ENCODE assay signal across 10 mouse cellular contexts in genomic region chr11:102963855-102964546, GRCm38 (mm10). TPM values are rescaled to one million over a fixed set of nuclear protein-coding genes. Genes with fewer than 3 reads are reported as not detected.
DNase-seq lines count a peak whose midpoint lies in the region; ATAC-seq lines count a peak whose summit lies in the region.
"Had no signal": no experiment of that assay in that cellular context is flagged by ENCODE, and none has a peak within 500 bp of the region (broad histone marks: within the 10 kb centered on the region; RNA-seq: fewer than 3 reads in every experiment).

No protein-coding gene starts in this region.

- H3K9me3 ChIP-seq in heart, embryonic 13.5 days: no peaks in the 10 kb centered on the region
- H3K9me3 ChIP-seq in hindbrain, embryonic 16.5 days (ENCODE audit: control insufficient read depth, low read length): no peaks in the 10 kb centered on the region
- no peaks in the 10 kb centered on the region for H3K9me3 ChIP-seq in midbrain, embryonic 16.5 days (replicated peaks; ENCODE audit: control insufficient read depth, low read length, poor library complexity, severe bottlenecking)

- 20% methylated on average over 24 of the region's 24 CpGs for WGBS in heart, embryonic 13.5 days
- 17% methylated on average over 22 of the region's 24 CpGs for WGBS in hindbrain, embryonic 16.5 days
- 18% methylated on average over 24 of the region's 24 CpGs for WGBS in midbrain, embryonic 16.5 days

- no peaks in the 10 kb centered on the region for H3K36me3 ChIP-seq in heart, embryonic 13.5 days
- H3K36me3 ChIP-seq in hindbrain, embryonic 16.5 days (ENCODE audit: control insufficient read depth, insufficient read depth, low read length): no peaks in the 10 kb centered on the region
- H3K36me3 ChIP-seq in midbrain, embryonic 16.5 days (ENCODE audit: control insufficient read depth, insufficient read depth, low read length): no peaks in the 10 kb centered on the region

- peak overlapping the region; percentile 16; the same call in 1 of the 2 replicates for H3K4me3 ChIP-seq in heart, embryonic 13.5 days
- H3K4me3 ChIP-seq in hindbrain, embryonic 16.5 days (ENCODE audit: low read length): no peak overlapping the region; the same call in 1 of the 2 replicates
- no peak overlapping the region for H3K4me3 ChIP-seq in midbrain, embryonic 16.5 days (ENCODE audit: low read depth, low read length)

- no peak overlapping the region for H3K27ac ChIP-seq in heart, embryonic 13.5 days (replicated peaks)
- H3K27ac ChIP-seq in hindbrain, embryonic 16.5 days (ENCODE audit: low read depth, low read length): peak overlapping the region; percentile 73
- peak overlapping the region; percentile 81 for H3K27ac ChIP-seq in midbrain, embryonic 16.5 days (ENCODE audit: low read length)

- peak overlapping the region; percentile 58 for H3K4me2 ChIP-seq in heart, embryonic 13.5 days
- peak overlapping the region; percentile 45 for H3K4me2 ChIP-seq in hindbrain, embryonic 16.5 days (ENCODE audit: low read length)
- H3K4me2 ChIP-seq in midbrain, embryonic 16.5 days (ENCODE audit: low read length): peak overlapping the region; percentile 48

- H3K4me1 ChIP-seq in heart, embryonic 13.5 days: peaks cover 20% of the 10 kb centered on the region
- H3K4me1 ChIP-seq in hindbrain, embryonic 16.5 days (ENCODE audit: control insufficient read depth, insufficient read depth, low read depth, low read length): peaks cover 17% of the 10 kb centered on the region
- H3K4me1 ChIP-seq in midbrain, embryonic 16.5 days (ENCODE audit: control insufficient read depth, insufficient read depth, low read length): peaks cover 19% of the 10 kb centered on the region

- intact Hi-C loops in heart, postnatal 10 days (cut with DNase I): no loop called here
- intact Hi-C loops in left cerebral cortex, postnatal 36 days (cut with DNase I): no loop called here

- H3K27me3 ChIP-seq in heart, embryonic 13.5 days (replicated peaks): peaks cover 64% of the 10 kb centered on the region
- no peaks in the 10 kb centered on the region for H3K27me3 ChIP-seq in hindbrain, embryonic 16.5 days (replicated peaks; ENCODE audit: control insufficient read depth, insufficient read depth, low read length)
- H3K27me3 ChIP-seq in midbrain, embryonic 16.5 days (ENCODE audit: control insufficient read depth, insufficient read depth, low read depth, low read length): no peaks in the 10 kb centered on the region

- no peak for DNase-seq in heart, postnatal 10 days
- DNase-seq in embryo, embryonic 11 days: peak; percentile 67
- DNase-seq in layer of hippocampus, postnatal 10 days (ENCODE audit: low spot score in 2 of 2): no peak
- DNase-seq in adrenal gland, adult 18-20 months (ENCODE audit: low spot score in 2 of 2): no peak
- no peak for DNase-seq in left cerebral cortex, postnatal 36 days (ENCODE audit: low spot score in 2 of 2)
- DNase-seq: B cell, adult 2 months had no signal

- H3K9ac ChIP-seq in heart, embryonic 13.5 days: peak overlapping the region; percentile 69
- peak overlapping the region; percentile 53 for H3K9ac ChIP-seq in hindbrain, embryonic 16.5 days (ENCODE audit: low read depth, low read length)
- H3K9ac ChIP-seq in midbrain, embryonic 16.5 days (ENCODE audit: low read depth, low read length): peak overlapping the region; percentile 55

- no peak for ATAC-seq in heart, embryonic 13.5 days (ENCODE audit: extremely low read depth, insufficient number of reproducible peaks, low FRiP score, low TSS enrichment)
- ATAC-seq in hindbrain, embryonic 16.5 days: peak; percentile 73
- ATAC-seq in midbrain, embryonic 16.5 days: peak; percentile 49; the same call in 1 of the 2 replicates

RNA-seq across cellular contexts. Expression of gene C1ql1, which starts 17.5 kb away (rescaled TPM):
- 0.71 and 0.74 TPM in 2 replicates for polyA plus RNA-seq in heart, embryonic 13.5 days (2015; fragmentation: Nextera tagmentation; extraction: Ambion mirVana)
- total RNA-seq in heart, postnatal 10 days (2021): under 1 TPM; 0.22 to 0.34 TPM
- polyA plus RNA-seq in hindbrain, embryonic 16.5 days (2015; fragmentation: Nextera tagmentation; extraction: Ambion mirVana): 9.0 and 9.9 TPM in 2 replicates
- polyA plus RNA-seq in midbrain, embryonic 16.5 days (2015; fragmentation: Nextera tagmentation; extraction: Ambion mirVana): 6.0 and 7.9 TPM in 2 replicates
- total RNA-seq in layer of hippocampus, postnatal 10 days (2021): 10 to 100 TPM; 32.3 to 37.5 TPM
- total RNA-seq in adrenal gland, adult 18-20 months (2021): 10 to 100 TPM; 49.2 to 60.0 TPM
- 10 to 100 TPM; 15.1 to 15.6 TPM for total RNA-seq in left cerebral cortex, postnatal 36 days (2021)
- total RNA-seq: gastrocnemius, adult 8-10 months had no signal

RNA-seq across cellular contexts. Expression of gene Kif18b, which starts 39.1 kb away (rescaled TPM):
- polyA plus RNA-seq in heart, embryonic 13.5 days (2015; fragmentation: Nextera tagmentation; extraction: Ambion mirVana): 7.0 and 7.3 TPM in 2 replicates
- total RNA-seq in heart, postnatal 10 days (2021): 1 to 10 TPM; 5.7 to 6.9 TPM
- polyA plus RNA-seq in hindbrain, embryonic 16.5 days (2015; fragmentation: Nextera tagmentation; extraction: Ambion mirVana): 2.0 and 2.3 TPM in 2 replicates
- 0.75 and 1.4 TPM in 2 replicates for polyA plus RNA-seq in midbrain, embryonic 16.5 days (2015; fragmentation: Nextera tagmentation; extraction: Ambion mirVana)
- 1 to 10 TPM; 2.6 TPM for total RNA-seq in layer of hippocampus, postnatal 10 days (2021)
- total RNA-seq in adrenal gland, adult 18-20 months (2021): under 1 TPM; 0.51 to 0.73 TPM
- under 1 TPM; 0.16 to 0.44 TPM for total RNA-seq in left cerebral cortex, postnatal 36 days (2021)
- total RNA-seq: gastrocnemius, adult 8-10 months had no signal

Comparison
In these comparisons a context has a peak if more than half of its experiments do, and no peak if none do; other contexts are left out.
1. RNA of gene C1ql1, which starts 17.5 kb away (total RNA-seq): 49.2 to 60.0 TPM in adrenal gland, adult 18-20 months, 32.3 to 37.5 TPM in layer of hippocampus, postnatal 10 days and 15.1 to 15.6 TPM in left cerebral cortex, postnatal 36 days; 0.22 to 0.34 TPM in heart, postnatal 10 days; every median in the first group is over 10 times any median in the second.
2. Peak in every context shown above with its lines, with median percentiles within 50 percentile points of each other: H3K4me2 ChIP-seq and H3K9ac ChIP-seq.